Mouse (Mus musculus) spleen, postnatal 0 days (tissue): ENCODE data around the gene 4930550L24Rik. TPM values are rescaled to one million over a fixed set of nuclear protein-coding genes. Genes with fewer than 3 reads are reported as not detected.

Experiments
- polyA plus RNA-seq: library from polyadenylated mRNA; unstranded; fragments of >200 nt; fragmentation: Nextera tagmentation; extraction: Ambion mirVana; gene quantifications from 2 replicates; pipeline ENCODE4 v1.2.1, GENCODE M21; 2015

4930550L24Rik gene
- polyA plus RNA-seq: 0.10 and 0.21 TPM in 2 replicates

DNA sequence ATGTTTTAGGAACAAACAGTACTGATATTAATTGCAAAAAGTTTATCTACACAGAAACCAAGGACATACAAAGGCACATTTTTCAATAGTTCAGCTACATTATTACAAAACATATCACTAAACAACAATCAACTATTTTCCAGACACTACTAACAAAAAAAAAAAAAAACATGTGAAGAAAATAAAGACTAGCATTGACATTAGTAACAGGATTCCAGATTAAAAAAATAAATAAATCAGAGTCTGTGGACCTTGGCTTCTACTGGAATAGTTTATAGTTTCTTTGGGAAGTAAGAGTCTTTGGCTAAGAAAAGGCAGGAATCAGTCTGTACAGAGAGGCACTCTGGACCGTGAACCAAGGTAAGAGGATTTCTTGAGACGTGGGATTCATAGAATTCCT is at the start of gene 4930550L24Rik:
Gene 4930550L24Rik (plus strand): TSS at position 301 of the 400 bp plus-strand sequence.

